Mouse (Mus musculus) forelimb bud, embryonic 11.5 days (tissue): ENCODE results near the gene Rdh5.

Experiments
- DNase-seq: peaks from one replicate; pipeline ENCODE4 v3.0.0-alpha.2; 2012; ENCODE audit warnings: low read depth, low spot score

The Rdh5 gene

DNA sequence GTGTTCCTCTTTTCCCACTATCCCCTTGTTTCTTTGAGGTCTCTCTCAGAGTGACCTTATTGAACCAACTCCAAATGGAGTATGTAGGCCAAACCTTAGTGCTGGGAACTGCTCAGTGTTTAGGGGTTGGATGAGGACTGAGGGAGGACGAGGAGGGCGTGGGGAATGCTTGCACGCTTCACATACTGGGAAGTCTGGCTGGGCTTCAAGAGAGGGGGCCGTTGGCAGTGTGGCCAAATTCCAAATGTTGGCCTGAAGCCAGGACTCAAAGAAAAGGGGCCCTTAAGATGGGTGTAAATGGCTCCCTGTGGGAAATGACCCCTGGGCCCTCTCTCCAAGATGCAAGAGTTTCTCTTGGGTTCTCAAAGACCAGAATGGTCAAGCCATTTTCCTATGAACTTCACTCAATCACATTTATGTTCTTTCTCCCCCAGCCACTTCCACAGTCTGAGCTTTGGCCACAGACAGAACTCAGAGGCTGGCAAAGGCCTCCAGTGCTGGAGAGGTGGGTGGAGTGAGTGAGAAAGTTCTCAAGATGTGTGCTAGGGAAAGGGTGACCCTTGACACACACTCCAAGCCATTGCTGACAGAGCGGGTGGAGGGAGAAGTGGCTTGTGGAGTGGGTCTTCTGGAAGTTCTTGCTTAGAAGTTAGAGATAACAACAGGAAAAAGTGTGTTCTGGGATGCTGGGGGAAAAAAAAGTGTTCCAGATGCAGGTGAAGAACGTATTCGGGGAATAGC lies 7.1 kb upstream of the Rdh5 start:
- no peak for DNase-seq

DNA sequence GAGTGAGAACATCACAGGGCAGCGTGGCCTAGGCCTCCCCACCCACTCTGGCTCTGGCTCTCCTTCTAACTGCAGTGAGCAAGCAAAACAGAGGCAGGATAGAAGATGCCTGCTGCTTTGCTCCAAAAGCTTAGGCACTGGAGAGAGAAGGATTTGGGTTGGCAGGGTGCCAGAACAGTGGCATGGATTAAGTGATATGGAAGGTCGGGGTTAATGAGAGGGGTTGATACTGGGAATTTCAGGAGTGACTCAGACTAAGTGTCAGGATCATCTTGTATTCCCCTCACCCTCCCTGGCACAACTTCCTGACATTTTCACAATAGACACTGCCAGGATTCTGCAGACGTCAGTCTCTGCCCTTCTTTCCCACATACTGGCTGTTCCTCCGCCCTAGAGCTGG lies 5.7 kb upstream of the Rdh5 start:
- no peak for DNase-seq

DNA sequence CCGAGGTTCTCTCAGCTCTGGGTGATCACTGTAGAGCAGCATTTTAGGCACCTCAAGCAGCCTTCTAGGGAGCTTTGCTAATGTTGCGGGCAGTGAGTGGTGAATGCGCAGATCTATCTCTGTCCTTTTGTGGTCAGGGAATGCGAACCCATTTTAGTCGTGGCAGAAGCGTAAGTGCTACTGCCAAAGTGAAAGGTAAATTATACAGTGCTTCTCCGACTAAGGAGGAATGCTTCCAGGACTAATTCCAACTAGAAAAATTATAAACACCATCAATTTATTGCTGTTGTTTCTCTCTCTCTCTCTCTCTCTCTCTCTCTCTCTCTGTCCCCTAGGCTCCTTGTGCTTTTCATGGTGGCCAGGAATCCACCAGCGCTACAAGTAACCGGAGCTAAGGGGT lies 1.2 kb upstream of the Rdh5 start, which contains the start of gene Bloc1s1:
Bloc1s1 (minus strand) TSS at position 101 of the 400 bp plus-strand sequence.
- no peak for DNase-seq

DNA sequence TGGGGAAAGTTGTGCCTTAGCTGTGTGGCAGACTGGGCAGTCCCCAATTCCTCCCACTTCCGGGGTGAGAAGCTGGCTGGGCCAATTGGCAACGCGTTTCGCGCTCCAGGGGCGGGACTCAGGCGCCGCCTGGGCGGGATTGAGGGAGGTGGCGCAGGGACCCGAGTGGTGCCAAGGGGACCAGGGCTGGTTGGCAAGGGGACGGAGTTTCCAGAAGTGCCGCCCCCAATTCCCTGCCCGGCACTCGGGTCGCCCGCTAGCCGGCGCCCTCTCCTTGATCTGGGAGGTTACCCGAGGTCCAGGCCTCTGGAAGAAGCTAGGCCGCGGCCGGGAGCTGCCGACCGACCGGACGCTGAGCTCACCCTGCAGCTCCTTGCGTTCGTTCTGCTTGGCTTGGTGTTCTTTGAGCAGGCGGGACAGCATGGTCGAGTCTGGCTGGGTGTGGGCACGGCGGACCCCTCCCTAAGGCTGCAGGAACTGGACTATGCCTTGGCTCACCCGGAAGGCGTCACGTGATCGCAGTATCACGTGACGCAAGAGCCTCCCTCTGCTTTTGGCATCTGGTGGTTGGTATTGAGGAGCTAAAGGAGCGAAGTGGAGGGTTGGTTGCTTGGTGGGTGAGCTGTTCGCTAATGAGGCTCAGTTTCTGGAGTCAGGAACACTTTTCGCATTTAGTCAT lies 464 bp upstream of the Rdh5 start:
- DNase-seq: peak; percentile 99

DNA sequence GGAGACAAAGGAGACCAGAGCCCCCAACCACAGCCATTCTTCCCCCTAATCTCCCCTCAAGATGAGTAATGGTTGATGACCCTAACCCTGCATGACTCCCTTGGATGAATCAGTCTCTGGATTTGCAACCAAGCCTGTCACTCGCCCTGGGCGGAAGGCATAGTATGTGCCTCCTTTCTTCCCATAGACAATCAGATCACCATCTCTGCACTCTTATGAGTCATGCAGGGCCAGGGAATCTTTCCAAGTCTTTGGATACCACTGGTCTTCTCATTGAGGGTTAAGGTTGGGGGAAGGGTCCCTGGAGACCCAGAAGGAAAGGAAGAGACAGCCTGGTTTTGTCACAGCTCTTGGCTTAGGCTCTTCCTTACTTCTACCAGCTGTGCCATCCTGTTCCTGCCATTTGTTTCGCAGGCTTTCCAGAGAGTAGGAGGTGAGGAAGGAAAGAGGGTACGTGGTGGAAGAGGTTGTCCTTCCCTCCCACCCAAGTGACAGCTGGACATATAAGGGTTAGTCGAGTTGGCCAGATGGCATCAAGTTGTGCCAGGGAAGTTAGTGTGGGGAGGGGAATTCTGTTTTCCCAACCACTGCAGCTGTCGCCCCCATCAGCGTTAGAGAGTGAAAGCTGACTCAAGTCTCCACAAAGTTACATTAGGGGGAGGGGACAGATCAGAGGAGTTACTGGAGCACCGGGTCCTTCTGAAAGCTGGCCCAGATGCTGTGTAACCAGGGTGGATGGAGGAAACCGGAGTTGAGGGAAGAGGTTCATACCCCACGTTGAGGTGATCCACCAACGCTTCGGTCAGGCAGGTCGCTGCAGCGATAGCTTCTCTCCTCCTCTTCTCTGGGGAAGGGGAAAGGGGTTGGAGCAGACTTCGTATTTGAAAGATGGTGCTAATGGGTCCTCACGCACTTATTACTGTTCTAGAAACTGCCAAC lies 536 bp downstream of the Rdh5 start:
- no peak for DNase-seq

DNA sequence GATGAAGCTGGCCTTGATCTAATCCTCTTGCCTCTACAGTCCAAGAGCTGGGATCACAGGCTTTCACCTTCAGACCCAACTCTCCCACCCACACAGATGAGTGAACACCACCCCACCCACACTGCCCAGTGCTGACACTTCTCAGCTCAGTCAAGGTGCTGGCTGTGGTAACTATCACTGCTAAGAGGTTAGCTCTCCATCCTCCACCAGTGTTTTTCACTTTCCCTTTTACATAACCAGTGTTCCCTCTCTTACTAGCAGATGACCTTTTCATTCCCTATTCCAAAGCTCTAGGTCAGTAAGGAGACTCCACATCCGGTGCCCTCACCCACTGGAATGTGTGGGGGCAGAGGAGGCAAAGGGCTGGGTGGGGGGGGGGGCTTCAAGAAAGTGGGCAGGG lies 1.4 kb downstream of the Rdh5 start:
- no peak for DNase-seq

DNA sequence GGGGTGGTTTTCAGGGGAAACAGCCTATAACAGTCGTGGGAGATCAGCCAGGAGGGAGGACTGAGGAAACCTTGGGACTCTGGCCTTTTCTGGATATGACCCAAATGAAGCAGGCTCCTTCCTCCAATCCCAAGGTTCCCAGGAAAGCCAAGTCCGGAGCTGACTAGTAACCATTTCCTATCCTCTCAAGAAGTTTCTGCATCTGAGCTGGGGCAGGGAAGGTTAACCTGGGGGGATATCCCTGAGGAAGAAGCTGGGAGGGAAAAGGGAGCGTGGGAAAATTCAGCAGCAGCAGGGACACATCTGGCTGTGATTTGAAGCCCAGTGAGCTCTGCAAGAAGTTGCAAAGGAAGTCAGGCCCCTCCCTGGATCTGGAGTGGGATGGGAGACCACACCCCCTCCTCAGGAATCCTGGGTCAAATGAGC lies 1.9 kb downstream of the Rdh5 start:
- DNase-seq: no peak

DNA sequence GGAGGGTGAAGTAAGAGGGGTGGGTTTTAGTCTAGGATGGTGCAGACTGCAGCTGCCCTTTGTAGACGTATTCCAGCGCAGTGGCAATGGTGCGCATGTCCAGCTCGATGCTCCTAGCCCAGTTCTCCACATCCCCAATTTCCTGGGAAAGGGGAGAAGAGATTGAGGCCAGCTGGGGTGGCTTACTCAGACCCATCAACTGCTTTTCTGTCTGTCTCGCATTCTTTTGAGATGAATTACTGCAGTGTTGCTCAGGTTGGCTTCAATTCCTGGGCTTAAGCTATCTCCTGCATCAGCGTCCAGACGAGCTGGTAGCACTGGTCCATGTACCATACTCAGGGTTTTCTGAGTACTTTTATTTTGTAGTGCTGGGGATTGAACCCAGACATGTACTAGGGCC lies 2.7 kb downstream of the Rdh5 start:
- no peak for DNase-seq

DNA sequence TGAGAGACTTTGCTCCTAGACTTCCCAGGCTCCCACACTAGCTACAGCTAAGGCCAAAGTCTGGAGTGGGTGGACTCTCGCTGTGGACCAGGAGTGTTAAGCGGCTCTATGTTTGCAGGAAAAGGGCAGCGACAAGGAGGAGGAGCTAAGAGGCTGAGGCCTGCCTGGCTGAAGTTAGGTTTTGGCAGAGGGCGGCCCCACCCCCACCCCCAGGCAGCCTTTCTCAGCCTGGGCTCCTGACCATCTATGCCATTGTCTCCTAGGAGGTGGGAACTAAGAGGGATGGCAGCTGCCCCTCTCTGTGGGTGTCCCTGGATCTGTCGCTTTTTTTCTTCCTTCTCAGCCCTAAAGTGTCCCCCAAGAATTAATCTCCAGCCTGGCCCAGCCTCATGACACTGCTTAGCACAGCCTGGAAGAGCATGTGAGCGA lies 3.5 kb downstream of the Rdh5 start:
- no peak for DNase-seq

DNA sequence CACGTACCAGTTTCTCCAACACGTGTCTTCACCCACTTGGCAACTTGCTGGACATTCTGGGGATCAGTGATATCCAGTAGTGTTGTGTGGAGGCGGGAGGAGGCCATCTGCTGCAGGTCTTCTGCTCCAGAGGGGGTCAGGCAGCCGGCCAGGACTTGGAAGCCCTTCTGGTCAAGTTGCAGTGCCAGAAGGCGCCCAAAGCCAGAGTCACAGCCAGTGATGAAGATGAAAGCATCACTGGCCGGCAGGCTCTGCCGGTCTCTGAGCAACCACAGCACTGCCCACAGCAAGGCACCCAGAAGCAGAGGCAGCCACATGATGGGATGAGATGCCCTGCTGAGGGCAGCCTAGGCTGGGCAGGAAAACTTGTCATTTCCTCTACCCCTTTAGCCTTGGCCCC lies 4.4 kb downstream of the Rdh5 start:
- no peak for DNase-seq

DNA sequence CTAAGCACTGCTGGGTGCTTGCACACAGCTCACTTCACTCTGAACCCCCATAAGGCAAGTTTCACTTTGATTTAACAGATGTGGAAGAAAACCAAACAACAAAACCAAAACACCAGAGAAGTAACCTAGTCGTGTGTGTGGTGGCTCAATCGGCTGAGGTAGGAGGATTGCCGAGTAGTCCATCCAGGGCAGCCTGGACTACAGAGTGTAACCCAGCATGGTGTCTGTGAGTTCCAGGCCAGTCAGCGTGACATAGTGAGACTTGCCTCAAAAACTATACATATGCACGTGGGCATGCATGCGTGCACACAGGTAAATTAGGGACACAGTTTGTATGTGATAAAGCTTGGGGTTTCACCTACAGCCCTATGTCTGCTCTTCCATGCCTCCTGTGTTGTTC lies 5.3 kb downstream of the Rdh5 start:
- no peak for DNase-seq

DNA sequence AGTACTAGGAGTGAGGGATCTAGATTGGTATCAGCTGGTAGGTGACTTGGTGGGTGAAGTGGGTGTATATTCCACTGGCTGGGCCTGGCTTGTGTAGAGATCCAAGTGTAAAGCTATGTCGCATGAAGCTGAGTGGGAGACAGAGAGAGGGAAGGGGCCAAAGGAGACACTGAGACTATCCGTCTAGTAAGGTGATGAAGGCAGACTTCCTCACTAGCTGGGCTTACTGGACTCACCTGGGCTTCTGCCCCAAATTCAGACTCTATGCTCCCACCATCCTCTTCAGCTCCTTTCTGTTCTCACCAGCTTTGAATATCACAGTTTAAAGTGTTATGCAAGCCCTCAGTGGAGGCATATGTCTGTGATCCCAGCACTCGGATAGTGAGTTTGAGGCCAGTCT lies 6.0 kb downstream of the Rdh5 start:
- DNase-seq: no peak

DNA sequence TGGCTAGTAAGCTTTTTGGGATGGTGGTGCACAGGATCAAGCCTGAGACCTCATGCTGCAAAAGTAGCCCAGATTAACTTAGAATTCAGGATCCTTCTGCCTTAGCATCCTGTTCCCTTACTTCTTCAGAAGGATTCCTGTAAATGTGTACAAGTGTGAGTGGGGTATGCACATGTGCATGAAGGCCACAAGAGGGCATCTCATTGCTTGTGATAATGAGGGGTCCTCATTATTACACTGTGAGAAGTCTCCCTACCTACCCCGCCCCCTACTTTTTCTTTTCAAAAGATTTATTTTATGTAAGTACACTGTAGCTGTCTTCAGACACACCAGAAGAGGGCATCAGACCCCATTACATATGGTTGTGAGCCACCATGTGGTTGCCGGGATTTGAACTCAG lies 7.1 kb downstream of the Rdh5 start:
- DNase-seq: no peak

DNA sequence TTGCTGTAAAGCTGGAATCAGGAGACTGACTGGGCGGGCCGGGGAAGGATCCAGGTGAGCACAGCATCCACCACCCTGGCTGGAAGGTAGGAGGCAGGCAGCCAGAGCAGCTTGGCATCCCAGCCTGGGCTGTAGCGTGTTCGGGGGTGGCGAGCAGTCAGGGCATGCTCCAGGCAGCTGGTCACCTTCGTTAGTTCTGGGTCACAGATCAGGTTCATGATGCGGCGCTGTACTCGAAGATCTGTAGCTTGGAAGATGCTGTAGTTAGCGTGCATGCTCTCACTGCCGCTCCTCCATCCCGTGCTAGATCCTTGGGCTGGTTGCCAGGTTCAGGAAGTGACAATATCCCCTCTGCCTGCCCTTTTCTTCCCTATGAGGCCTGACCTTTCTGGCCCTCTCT lies 9.0 kb downstream of the Rdh5 start:
- DNase-seq: no peak

DNA sequence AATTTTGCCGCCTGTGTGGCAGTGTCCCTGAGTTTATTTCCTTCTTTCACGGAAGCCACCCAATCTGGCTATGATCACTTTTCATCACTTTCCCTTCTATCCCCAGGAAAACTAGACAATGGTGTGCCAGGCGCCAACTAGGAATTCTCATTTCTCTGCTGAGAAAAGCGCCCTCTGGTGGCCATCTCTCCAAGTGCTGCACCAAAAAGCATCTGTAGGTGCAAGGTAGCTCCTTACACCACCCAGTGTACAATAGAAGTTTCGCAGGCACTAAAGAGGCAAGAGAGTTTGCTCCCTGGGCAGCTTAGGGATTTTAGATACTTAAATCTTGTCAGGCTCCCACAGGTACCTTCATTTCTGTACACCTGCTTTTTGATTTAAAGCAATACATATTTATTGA lies 9.5 kb downstream of the Rdh5 start:
- DNase-seq: peak; percentile 96

DNA sequence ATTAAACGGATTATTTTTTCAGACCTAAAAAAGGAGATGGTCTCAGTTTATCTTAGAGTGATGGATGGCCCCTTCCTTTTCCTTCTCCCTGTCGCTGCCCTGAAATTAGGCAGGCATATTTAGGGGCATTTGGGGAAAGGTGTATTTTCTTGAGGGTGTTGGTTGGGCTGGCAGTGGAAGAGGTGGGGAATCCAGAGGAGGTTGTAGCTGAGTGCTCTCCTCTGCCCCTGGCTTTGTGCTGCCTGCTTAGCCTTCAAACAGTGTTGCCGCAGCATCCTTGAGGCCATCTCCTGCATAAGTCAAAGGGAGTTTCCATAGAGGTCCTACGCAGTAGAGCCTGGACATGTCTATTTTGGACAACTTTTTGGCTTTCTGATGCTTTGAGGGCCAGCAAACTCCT lies 9.9 kb downstream of the Rdh5 start:
- no peak for DNase-seq

DNA sequence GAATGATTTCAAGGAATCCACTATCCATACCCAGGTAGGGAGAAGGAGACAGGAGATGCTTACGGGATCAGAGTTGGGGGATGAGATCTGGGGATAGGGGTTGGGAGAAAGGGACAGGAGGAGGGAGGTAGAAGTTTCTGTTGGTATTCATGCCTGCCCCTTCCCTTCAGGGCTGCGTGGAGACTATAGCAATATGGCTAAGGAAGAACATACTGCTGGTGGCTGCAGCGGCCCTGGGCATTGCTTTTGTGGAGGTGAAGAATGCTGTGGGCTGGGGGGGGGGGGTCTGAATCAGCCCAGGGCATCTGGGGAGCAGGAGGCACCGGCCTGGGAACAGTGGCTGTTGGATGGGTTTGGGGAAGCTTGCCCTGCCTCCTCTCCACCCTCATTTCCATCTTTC lies 10.4 kb downstream of the Rdh5 start:
- no peak for DNase-seq

DNA sequence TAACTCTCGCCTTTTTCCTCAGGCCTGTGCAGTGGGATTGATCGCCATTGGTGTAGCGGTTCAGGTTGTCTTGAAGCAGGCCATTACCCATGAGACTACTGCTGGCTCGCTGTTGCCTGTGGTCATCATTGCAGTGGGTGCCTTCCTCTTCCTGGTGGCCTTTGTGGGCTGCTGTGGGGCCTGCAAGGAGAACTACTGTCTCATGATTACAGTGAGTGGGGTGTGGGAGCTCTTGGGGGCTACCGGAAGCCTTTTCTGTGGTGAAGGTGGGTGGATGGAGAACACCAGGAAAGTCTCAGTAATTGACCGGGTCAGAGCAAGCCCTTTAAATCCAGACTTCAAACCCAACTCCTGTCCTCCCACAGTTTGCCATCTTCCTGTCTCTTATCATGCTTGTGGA lies 11.3 kb downstream of the Rdh5 start:
- no peak for DNase-seq

DNA sequence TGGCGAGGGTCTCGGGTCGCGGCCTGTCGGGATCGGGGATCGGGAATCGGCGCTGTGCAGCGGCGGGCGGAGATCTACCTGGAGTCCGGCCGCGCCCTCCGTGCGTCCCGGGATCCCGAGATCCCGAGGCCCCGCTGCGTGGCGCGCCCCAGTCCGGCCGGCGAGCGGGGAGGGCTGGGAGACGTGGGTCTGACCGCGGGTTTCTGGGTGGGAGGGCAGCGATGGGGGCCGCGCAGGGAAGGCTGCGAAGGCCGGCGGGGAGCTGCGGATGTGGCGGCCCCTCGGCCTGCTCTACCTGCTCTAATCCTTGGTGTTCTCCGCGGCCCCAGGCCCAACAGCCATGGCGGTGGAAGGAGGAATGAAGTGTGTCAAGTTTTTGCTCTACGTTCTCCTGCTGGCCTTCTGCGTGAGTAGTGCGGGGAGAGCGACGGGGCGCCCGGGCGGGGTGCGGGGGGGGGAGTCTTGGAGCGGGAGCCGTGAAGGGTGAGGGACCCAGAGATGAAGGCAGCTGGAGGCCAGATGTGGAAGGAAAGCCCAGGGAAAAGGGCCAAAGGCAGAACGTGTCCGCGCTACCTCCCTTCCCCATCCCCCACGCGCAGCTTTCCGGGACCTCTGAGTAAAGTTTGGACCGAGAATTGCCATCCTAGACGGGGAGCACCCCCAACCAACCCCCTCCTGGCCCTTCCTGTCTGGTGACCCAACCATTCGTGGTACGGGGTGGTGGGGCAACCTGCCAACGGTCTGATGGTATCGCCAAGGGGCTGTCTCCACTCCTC lies 12.4 kb downstream of the Rdh5 start:
- DNase-seq: no peak

DNA sequence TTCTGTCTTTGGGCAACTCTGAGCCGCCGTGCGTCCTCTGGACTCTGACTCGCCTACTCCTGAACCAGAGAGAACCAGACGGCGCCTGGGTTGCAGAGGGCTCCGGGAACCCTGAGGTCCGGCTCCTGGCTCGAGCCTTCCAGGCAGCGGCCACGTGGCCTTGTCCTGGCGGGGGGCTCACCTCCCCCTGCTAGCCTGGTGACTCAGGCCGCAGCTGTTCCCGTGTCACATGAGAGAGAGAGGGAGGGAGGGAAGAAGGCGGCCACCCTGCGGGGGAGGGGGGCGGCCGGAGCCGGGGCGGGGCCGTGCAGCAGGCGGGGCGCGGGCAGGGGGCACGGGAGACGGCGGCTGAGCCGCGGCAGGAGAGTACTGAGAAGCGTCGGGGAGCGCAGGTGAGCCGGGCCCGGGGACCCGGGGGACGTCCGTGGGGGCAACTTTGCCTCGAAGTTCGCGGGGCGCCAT lies 13.1 kb downstream of the Rdh5 start:
- peak; percentile 88 for DNase-seq

DNA sequence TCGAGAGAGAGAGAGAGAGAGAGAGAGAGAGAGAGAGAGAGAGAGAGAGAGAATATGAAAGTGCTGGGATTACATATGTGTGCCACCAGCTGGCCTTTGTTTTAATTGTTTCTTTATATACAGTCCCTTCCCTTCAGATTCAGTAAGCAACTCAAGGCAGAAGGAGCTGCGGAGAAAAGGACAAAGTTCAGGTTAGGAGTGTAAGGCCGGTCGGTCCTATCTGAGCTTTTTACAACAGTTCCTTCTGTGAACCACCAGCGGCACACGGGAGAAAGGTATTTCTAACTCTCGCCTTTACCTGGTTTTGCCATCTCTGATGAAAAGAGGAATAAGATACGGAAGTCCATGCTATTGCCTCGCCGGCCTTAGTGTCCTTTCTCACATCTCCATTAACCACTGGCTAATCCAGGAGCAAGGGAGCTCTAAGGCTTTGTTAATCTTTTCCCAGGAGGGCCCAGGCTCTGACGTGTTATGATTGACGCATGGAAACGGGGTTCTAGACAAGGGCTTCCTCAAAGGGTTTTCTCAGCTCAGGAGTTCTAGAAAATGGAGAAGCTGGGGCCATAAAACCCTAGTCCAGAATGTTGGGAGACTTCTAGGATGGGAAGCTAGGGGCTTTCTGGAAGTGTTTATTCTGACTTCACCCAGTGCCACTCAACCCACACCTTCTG lies 13.8 kb downstream of the Rdh5 start:
- no peak for DNase-seq
